Mouse (Mus musculus): ENCODE data around the gene Enc1.
A peak's percentile ranks its signal among the peaks of the same experiment; 100 is the strongest.

The Enc1 gene

GRCm38 (mm10) chr13:97240965-97241786 lies at the start of gene Enc1:
Enc1 (plus strand) TSS chr13:97241105.
- ATAC-seq (ENCODE audit: low TSS enrichment) = peak; percentile 68

DNA sequence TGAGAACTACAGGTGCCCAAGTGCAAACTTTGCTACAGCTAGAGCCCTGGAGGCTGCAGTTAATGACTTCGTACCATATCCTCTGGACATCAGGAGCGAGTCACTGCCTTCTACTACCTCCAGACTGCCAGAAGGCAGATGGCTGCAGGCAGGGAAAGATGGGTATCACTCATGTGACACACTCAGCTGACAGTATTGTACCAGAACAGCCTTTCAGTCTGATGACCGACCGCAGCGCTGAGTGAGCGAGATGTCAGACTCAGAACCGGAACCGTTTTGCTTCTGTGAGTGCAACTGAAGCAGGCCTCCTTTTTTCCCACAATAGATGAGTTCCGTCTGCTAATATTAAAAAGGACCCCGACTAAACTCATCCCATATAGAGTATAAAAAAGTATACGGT lies 48.3 kb upstream of the Enc1 start:
- no peak for ATAC-seq (ENCODE audit: low TSS enrichment)

DNA sequence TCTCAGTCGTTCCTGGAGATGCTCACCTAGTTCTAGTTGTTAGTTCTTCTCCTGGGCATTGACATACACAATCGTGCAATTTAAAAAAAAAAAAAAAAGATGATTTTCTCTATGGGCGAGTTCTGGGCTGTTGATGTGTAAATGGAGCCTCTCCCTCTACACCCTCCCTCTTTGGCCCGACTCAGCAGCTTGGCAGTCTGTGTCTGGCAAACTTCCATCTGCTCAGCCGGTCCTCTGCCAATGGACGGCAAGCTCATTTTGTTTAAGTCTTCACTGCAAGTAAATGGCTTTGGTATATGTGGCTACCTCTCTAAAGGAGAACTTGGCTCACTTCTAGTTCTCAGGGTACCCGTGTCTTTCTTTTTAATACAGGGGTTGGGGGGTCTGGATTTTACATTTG lies 47.5 kb upstream of the Enc1 start:
- ATAC-seq (ENCODE audit: low TSS enrichment) = peak; percentile 58

DNA sequence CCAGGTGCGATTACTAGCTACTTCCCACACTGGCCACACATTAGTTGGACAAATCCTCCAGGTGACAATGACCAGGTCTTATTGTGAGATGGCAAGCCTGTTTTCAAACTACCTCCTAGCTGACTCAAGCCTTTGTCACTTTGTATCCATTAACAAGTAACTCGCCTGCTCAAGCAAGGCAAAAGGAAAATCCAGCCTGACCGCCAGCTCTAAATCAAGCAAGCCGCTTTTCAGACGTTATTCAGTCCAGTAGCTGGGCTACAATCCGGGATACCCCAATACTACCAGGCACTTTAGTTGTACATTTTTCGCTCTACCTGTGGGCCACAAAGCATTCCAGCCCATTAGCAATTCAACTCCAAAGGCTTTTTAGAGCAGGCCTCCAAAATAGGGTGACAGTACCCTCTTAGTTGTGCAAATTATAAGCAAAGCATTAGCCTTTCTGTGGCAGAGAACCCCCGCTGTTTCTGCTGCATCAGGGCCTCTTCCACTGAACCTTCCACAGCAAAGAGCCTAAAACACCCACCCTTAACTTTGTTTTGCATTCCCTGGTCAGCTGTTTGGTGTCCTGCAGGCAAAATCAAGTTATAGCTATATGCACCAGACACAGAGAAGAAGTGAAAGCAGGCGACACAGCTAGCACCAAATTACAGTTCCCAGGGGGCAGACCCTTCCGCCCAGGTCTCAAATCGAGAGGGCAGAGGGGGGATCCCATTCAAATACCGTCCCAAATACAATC lies 44.5 kb upstream of the Enc1 start:
- no peak for ATAC-seq (ENCODE audit: low TSS enrichment)

DNA sequence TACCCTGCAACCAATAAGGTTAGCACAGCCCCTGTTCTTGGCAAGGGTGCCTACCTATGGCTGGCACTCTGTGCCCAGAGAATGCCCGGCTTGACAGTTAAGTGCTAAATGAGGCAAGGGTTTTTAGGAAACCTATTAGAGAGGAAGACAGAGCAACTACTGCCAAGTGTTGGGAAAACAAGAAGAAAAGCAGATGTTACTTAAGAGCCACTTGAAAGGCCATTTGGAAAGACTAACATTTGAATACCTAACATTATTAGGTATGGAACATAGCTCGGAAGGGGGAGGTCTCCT lies 44.0 kb upstream of the Enc1 start:
- no peak for ATAC-seq (ENCODE audit: low TSS enrichment)

- ATAC-seq (ENCODE audit: low TSS enrichment) = peak; percentile 90
Measured at GRCm38 (mm10) chr13:97197932-97198562, 42.9 kb upstream of the Enc1 start, which contains the start of gene Hexb. Hexb (minus strand) TSS chr13:97198357.

DNA sequence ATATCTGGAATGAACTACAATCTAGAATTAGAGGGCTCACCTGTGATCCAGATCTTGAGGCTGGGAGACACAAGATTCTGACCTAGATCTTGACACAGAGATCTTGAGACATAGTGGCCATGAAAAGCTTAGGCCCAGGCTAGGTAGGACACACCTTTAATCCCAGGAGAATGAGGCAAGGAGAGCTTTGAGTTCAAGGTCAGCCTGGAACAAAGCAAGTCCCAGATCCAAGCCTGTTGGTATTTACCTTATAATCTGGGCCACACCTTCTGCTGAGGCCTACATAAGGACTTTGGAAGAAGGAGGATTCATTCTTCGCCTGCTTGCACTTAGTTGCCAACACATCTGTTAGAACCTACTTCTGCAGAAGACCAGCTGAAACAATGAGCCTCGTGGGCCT lies 41.8 kb upstream of the Enc1 start:
- no peak for ATAC-seq (ENCODE audit: low TSS enrichment)

DNA sequence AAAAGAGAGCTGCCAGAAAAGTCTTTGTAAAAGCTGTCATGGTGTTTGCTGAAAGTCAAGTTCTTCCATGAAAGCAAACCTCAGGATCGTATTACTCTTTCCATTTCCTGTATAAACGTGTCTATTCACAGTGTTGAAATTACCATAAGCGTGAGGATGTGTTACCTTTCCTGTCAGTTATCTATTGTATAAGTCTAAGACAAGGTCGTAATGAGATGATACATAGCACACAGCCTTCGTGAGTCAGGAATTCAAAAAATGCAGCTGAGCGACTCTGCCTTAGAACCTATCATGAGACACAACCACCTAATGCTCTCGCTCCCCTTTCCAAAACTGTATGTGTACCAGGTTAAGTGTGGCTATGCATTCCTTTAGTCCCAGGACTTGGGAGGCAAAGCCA lies 39.8 kb upstream of the Enc1 start:
- no peak for ATAC-seq (ENCODE audit: low TSS enrichment)

- ATAC-seq (ENCODE audit: low TSS enrichment) = no peak
Measured at GRCm38 (mm10) chr13:97201896-97202295, 39.0 kb upstream of the Enc1 start.

GRCm38 (mm10) chr13:97205052-97205701 lies 35.7 kb upstream of the Enc1 start:
- peak; percentile 94 for ATAC-seq (ENCODE audit: low TSS enrichment)

DNA sequence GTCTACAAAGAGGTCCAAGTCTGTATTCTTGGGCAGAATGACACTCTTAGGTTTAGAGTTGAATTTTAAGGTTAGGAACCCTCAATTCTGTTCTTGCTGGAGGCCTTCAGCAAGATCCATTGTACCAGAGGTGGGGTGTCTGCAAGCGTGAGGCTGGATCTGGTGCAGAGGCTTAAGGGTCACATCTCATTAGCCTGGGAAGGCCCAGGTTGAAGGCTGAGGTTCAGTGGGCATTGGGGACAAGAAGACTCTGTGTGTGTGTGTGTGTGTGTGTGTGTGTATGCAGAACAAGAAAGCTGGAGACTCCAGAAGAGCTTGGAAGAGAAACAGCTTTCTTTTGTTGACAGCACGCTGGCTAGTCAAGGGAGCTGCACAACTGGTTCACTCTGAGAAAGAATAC lies 34.9 kb upstream of the Enc1 start:
- no peak for ATAC-seq (ENCODE audit: low TSS enrichment)

DNA sequence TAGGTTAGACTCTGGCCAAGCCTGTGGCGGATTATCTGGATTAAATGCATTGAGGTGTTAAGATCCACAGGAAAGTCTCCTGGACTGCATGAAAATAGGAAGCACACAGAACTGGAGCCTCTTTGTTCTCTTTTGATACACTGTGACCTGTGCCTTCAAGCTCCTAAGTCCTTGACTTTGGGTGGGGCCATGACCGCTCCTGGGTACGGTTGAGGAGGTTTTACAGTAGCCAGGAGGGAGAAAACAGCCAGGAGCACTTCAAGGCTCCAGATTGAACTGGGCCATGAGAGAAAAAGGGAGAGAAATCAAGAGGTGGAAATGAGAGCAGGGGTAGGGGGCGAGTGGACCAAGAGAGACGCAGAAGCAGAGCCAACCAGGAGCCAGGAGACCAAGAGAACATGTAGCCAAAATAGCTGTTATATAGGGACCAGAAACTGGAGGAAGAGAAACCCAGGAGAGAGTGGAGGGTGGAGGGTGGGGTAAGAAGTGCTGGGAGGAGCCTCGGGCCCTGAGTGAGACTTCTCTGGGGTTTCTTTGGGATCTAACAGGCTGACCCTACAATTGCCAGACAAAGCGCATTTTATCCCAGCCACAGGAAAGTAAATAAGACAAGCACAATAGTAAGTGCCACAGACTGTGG lies 33.3 kb upstream of the Enc1 start:
- ATAC-seq (ENCODE audit: low TSS enrichment) = no peak

DNA sequence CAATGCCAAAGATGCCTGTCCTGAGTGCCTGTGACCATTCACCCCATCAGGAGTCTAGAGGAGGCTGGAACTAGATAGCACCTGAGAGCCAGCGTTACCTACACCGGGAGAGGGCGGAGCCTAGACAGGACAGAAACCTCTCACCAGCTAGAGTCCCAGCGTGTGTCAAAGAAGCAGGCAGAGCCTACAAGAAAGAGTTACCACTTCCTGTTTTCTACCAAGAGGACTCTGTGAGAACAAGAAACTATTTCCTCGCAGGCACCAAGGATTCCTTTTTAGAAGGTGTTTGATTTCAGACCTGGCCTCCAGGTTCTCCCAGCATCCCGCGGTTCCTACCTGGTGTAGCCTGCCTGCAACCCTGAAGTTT lies 32.8 kb upstream of the Enc1 start:
- no peak for ATAC-seq (ENCODE audit: low TSS enrichment)

DNA sequence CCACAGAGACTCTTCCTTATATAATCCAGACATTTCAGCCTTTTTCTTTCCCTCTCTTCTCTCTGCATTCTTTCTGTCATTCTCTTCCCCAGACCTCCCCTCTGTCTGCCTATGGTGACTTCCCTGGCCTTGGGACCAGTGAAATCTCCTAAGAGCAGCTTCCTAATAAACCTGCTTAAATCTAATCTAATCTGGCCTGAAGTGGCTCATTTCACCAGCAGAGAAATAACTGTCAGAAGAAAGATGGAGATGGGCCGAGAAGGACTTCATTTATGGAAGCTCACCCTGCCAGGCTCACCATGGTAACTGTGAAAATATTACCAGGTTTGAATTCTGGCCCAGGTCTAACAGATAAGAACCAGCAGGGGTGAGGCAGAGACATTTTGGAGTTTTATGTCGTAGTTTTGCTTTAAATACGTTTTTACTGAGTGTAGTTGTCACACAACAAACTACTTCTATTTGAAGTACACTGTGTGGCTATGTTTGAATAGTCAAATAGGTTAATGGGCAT lies 32.4 kb upstream of the Enc1 start:
- no peak for ATAC-seq (ENCODE audit: low TSS enrichment)

DNA sequence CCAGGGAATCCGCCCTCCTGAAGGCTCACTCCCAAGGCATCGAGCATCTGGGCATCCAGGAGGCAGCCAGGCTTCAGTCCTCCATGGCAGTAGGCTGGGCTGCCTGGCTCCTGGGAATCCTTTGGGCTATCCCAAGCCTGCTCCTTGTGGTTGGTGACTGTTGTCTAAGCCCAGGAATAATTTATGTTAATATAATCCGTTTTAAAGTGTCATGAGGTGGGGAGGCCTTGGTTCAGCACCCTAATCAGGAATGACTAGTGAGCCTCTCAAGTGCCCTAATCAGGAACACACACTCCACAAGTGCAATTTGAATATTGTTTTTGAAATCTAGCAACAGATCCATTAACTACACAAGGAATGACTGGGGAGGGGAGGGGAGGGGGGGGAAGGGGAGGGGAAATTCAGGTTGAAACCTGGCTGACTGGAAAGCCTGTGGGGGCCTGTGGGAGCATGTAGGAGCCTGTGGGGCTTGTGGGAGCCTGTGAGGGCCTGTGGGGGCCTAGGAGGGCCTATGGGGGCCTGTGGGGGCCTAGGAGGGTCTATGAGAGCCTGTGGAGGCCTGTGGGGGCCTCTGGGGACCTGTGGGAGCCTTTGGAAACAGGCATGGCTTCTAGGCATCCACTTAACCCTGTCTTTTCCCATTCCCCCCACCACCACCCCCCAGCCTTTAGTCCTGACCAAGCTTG lies 26.2 kb upstream of the Enc1 start:
- no peak for ATAC-seq (ENCODE audit: low TSS enrichment)

DNA sequence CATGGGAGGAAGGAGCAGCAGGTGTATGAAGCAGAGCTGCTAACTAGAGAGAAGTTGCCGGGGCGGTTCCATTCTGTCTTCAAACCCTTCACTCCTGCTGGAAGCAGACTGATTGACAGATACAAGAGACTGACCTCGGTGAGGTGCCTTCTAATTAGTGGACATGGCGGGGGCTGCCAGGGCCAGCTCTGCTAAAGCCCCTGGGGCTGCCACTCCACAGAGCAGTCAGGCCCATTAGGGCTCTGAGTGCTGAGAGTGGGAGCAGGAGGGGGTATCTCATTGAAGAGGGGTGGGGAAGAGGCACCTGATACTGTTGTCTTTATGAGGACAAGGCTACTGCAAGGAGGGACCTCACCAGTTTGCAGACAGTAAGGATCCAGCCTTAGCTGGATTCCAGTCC lies 25.3 kb upstream of the Enc1 start:
- ATAC-seq (ENCODE audit: low TSS enrichment) = no peak

DNA sequence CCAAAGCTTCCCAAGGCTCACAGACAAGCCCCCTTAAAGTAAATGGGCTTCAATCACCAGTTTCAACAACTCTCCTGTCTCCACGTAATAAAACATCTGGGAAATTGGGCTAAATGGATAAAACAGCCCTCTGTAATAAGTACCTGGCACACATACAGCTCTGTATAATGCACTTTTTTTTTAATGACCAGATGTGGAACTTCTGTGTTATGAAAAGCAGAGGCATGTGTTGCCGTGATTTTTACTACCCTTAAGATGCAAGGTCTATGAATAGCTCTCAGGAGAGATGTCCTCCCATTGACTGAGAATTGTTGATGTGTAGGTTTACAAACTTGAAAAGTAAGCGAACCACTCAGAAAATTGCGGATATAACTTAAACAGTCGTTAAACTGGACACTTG lies 24.7 kb upstream of the Enc1 start:
- ATAC-seq (ENCODE audit: low TSS enrichment) = no peak

DNA sequence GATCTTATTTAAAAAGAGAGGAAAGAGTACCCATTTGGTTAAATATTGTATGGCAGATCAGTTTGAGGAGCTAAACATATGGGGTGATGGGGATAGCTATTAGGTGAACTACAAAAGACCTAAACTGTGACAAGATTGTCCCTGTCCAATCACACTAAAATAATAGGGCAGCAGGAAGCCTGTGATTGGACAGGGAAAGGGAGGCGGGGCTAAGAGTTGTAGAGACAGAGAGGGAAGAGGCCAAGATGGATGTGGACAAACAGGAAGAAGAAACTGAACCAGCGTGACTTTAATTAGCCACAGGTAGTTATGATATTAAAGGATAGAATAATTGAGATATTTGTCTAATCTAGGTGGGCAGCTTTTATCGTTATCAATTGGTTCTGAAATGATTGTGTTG lies 20.9 kb upstream of the Enc1 start:
- ATAC-seq (ENCODE audit: low TSS enrichment) = no peak

DNA sequence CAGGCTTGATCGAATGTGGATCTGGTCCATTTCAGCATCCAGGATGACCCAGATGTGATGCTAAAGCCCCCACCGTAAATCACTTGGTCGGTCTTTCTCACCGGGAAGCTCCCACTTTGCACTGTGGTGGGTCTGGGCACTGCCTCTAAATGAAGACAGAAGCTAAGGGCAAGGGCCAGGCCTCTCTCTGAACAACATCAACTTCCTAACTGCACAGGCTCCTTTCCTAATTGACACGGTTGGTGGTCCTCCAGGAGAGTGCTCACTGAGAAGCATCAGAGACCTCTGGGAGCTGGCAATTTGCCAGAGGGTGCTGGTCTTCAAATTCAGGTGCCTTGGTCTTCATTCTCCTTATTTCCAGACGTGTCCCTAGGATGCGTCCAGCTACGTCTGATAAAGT lies 17.0 kb upstream of the Enc1 start:
- ATAC-seq (ENCODE audit: low TSS enrichment) = no peak

GRCm38 (mm10) chr13:97224341-97224982 lies 16.4 kb upstream of the Enc1 start:
- no peak for ATAC-seq (ENCODE audit: low TSS enrichment)

- peak; percentile 85 for ATAC-seq (ENCODE audit: low TSS enrichment)
Measured at GRCm38 (mm10) chr13:97225130-97225529, 15.8 kb upstream of the Enc1 start.
